Mouse (Mus musculus): ENCODE data around the gene Atp6ap1. TPM values are rescaled to one million over a fixed set of nuclear protein-coding genes. Genes with fewer than 3 reads are reported as not detected.

The Atp6ap1 gene
- total and polyA plus RNA-seq, 3 experiments = 41.6 to 355 (median 75.5) TPM

Other genes starting within 250 kb of the Atp6ap1 start
- not detected in 2 replicates for gene Opn1mw, start 169.6 kb upstream of the Atp6ap1 start, total RNA-seq (2012; rRNA removed)
- not detected for gene Opn1mw, start 169.6 kb upstream of the Atp6ap1 start, polyA plus RNA-seq (2012; ENCODE audit: insufficient read depth in 1 of 2, insufficient read length in 2 of 2, low read depth in 1 of 2, low replicate concordance in 2 of 2, missing spikeins in 1 of 2)
- gene Mecp2, start 161.7 kb upstream of the Atp6ap1 start, total RNA-seq (2012; rRNA removed) = 12.5 and 16.2 TPM in 2 replicates
- 10 to 100 TPM in 1 of 2 experiments, not detected in 1; 20.7 TPM for gene Mecp2, start 161.7 kb upstream of the Atp6ap1 start, polyA plus RNA-seq (2012; ENCODE audit: insufficient read depth in 1 of 2, insufficient read length in 2 of 2, low read depth in 1 of 2, low replicate concordance in 2 of 2, missing spikeins in 1 of 2)
- not detected in 2 replicates for gene Tex28, start 129.3 kb upstream of the Atp6ap1 start, total RNA-seq (2012; rRNA removed)
- gene Tex28, start 129.3 kb upstream of the Atp6ap1 start, polyA plus RNA-seq (2012; ENCODE audit: insufficient read depth in 1 of 2, insufficient read length in 2 of 2, low read depth in 1 of 2, low replicate concordance in 2 of 2, missing spikeins in 1 of 2) = not detected
- not detected in 2 replicates for gene Tktl1, start 119.8 kb upstream of the Atp6ap1 start, total RNA-seq (2012; rRNA removed)
- gene Tktl1, start 119.8 kb upstream of the Atp6ap1 start, polyA plus RNA-seq (2012; ENCODE audit: insufficient read depth in 1 of 2, insufficient read length in 2 of 2, low read depth in 1 of 2, low replicate concordance in 2 of 2, missing spikeins in 1 of 2) = under 1 TPM in 1 of 2 experiments, not detected in 1; 0.04 TPM
- gene Flna, start 47.3 kb upstream of the Atp6ap1 start, total RNA-seq (2012; rRNA removed) = 111 and 155 TPM in 2 replicates
- 100 to 1,000 TPM; 147 to 233 TPM for gene Flna, start 47.3 kb upstream of the Atp6ap1 start, polyA plus RNA-seq (2012; ENCODE audit: insufficient read depth in 1 of 2, insufficient read length in 2 of 2, low read depth in 1 of 2, low replicate concordance in 2 of 2, missing spikeins in 1 of 2)
- gene Emd, start 42.4 kb upstream of the Atp6ap1 start, total RNA-seq (2012; rRNA removed) = 52.2 and 55.5 TPM in 2 replicates
- 100 to 1,000 TPM; 130 to 157 TPM for gene Emd, start 42.4 kb upstream of the Atp6ap1 start, polyA plus RNA-seq (2012; ENCODE audit: insufficient read depth in 1 of 2, insufficient read length in 2 of 2, low read depth in 1 of 2, low replicate concordance in 2 of 2, missing spikeins in 1 of 2)
- 3,229 and 3,230 TPM in 2 replicates for gene Rpl10, start 26.3 kb upstream of the Atp6ap1 start, total RNA-seq (2012; rRNA removed)
- 100 to 1,000 TPM in 1 of 2 experiments, not detected in 1; 232 TPM for gene Rpl10, start 26.3 kb upstream of the Atp6ap1 start, polyA plus RNA-seq (2012; ENCODE audit: insufficient read depth in 1 of 2, insufficient read length in 2 of 2, low read depth in 1 of 2, low replicate concordance in 2 of 2, missing spikeins in 1 of 2)
- 26.1 and 28.0 TPM in 2 replicates for gene Taz, start 15.2 kb upstream of the Atp6ap1 start, total RNA-seq (2012; rRNA removed)
- 10 to 100 TPM in 1 of 2 experiments, not detected in 1; 34.1 TPM for gene Taz, start 15.2 kb upstream of the Atp6ap1 start, polyA plus RNA-seq (2012; ENCODE audit: insufficient read depth in 1 of 2, insufficient read length in 2 of 2, low read depth in 1 of 2, low replicate concordance in 2 of 2, missing spikeins in 1 of 2)
- 5.0 and 5.6 TPM in 2 replicates for gene Dnase1l1, start 14.8 kb upstream of the Atp6ap1 start, total RNA-seq (2012; rRNA removed)
- gene Dnase1l1, start 14.8 kb upstream of the Atp6ap1 start, polyA plus RNA-seq (2012; ENCODE audit: insufficient read depth in 1 of 2, insufficient read length in 2 of 2, low read depth in 1 of 2, low replicate concordance in 2 of 2, missing spikeins in 1 of 2) = 1 to 10 TPM in 1 of 2 experiments, not detected in 1; 9.5 TPM
- gene Gdi1, start 7.9 kb downstream of the Atp6ap1 start, total RNA-seq (2012; rRNA removed) = 5.2 and 6.4 TPM in 2 replicates
- gene Gdi1, start 7.9 kb downstream of the Atp6ap1 start, polyA plus RNA-seq (2012; ENCODE audit: insufficient read depth in 1 of 2, insufficient read length in 2 of 2, low read depth in 1 of 2, low replicate concordance in 2 of 2, missing spikeins in 1 of 2) = 10 to 100 TPM in 1 of 2 experiments, not detected in 1; 24.5 TPM
- 43.6 and 46.3 TPM in 2 replicates for gene Fam50a, start 15.9 kb downstream of the Atp6ap1 start, total RNA-seq (2012; rRNA removed)
- gene Fam50a, start 15.9 kb downstream of the Atp6ap1 start, polyA plus RNA-seq (2012; ENCODE audit: insufficient read depth in 1 of 2, insufficient read length in 2 of 2, low read depth in 1 of 2, low replicate concordance in 2 of 2, missing spikeins in 1 of 2) = 100 to 1,000 TPM in 1 of 2 experiments, 10 to 100 TPM in 1; 64.8 to 107 TPM
- 7.3 and 8.3 TPM in 2 replicates for gene Plxna3, start 32.0 kb downstream of the Atp6ap1 start, total RNA-seq (2012; rRNA removed)
- 10 to 100 TPM in 1 of 2 experiments, not detected in 1; 13.7 TPM for gene Plxna3, start 32.0 kb downstream of the Atp6ap1 start, polyA plus RNA-seq (2012; ENCODE audit: insufficient read depth in 1 of 2, insufficient read length in 2 of 2, low read depth in 1 of 2, low replicate concordance in 2 of 2, missing spikeins in 1 of 2)
- 52.7 and 61.7 TPM in 2 replicates for gene Lage3, start 56.5 kb downstream of the Atp6ap1 start, total RNA-seq (2012; rRNA removed)
- gene Lage3, start 56.5 kb downstream of the Atp6ap1 start, polyA plus RNA-seq (2012; ENCODE audit: insufficient read depth in 1 of 2, insufficient read length in 2 of 2, low read depth in 1 of 2, low replicate concordance in 2 of 2, missing spikeins in 1 of 2) = 10 to 100 TPM in 1 of 2 experiments, not detected in 1; 88.1 TPM
- 23.4 and 24.0 TPM in 2 replicates for gene Ubl4a, start 76.1 kb downstream of the Atp6ap1 start, total RNA-seq (2012; rRNA removed)
- gene Ubl4a, start 76.1 kb downstream of the Atp6ap1 start, polyA plus RNA-seq (2012; ENCODE audit: insufficient read depth in 1 of 2, insufficient read length in 2 of 2, low read depth in 1 of 2, low replicate concordance in 2 of 2, missing spikeins in 1 of 2) = 10 to 100 TPM in 1 of 2 experiments, not detected in 1; 82.4 TPM
- 13.7 and 19.4 TPM in 2 replicates for gene Slc10a3, start 76.3 kb downstream of the Atp6ap1 start, total RNA-seq (2012; rRNA removed)
- 10 to 100 TPM in 1 of 2 experiments, not detected in 1; 16.0 TPM for gene Slc10a3, start 76.3 kb downstream of the Atp6ap1 start, polyA plus RNA-seq (2012; ENCODE audit: insufficient read depth in 1 of 2, insufficient read length in 2 of 2, low read depth in 1 of 2, low replicate concordance in 2 of 2, missing spikeins in 1 of 2)
- gene Fam3a, start 96.2 kb downstream of the Atp6ap1 start, total RNA-seq (2012; rRNA removed) = 4.8 and 6.4 TPM in 2 replicates
- 10 to 100 TPM in 1 of 2 experiments, not detected in 1; 14.6 TPM for gene Fam3a, start 96.2 kb downstream of the Atp6ap1 start, polyA plus RNA-seq (2012; ENCODE audit: insufficient read depth in 1 of 2, insufficient read length in 2 of 2, low read depth in 1 of 2, low replicate concordance in 2 of 2, missing spikeins in 1 of 2)
- 26.6 and 29.1 TPM in 2 replicates for gene Ikbkg, start 96.2 kb downstream of the Atp6ap1 start, total RNA-seq (2012; rRNA removed)
- 10 to 100 TPM in 1 of 2 experiments, not detected in 1; 21.7 TPM for gene Ikbkg, start 96.2 kb downstream of the Atp6ap1 start, polyA plus RNA-seq (2012; ENCODE audit: insufficient read depth in 1 of 2, insufficient read length in 2 of 2, low read depth in 1 of 2, low replicate concordance in 2 of 2, missing spikeins in 1 of 2)
- 27.9 and 37.0 TPM in 2 replicates for gene G6pdx, start 132.1 kb downstream of the Atp6ap1 start, total RNA-seq (2012; rRNA removed)
- 10 to 100 TPM in 1 of 2 experiments, not detected in 1; 54.1 TPM for gene G6pdx, start 132.1 kb downstream of the Atp6ap1 start, polyA plus RNA-seq (2012; ENCODE audit: insufficient read depth in 1 of 2, insufficient read length in 2 of 2, low read depth in 1 of 2, low replicate concordance in 2 of 2, missing spikeins in 1 of 2)
- gene Gm6880, start 184.3 kb downstream of the Atp6ap1 start, total RNA-seq (2012; rRNA removed) = not detected in 2 replicates
- not detected for gene Gm6880, start 184.3 kb downstream of the Atp6ap1 start, polyA plus RNA-seq (2012; ENCODE audit: insufficient read depth in 1 of 2, insufficient read length in 2 of 2, low read depth in 1 of 2, low replicate concordance in 2 of 2, missing spikeins in 1 of 2)

Measured in MEL (cell line).